9 mouse cellular contexts compared by ENCODE assay signal in the genomic region with DNA sequence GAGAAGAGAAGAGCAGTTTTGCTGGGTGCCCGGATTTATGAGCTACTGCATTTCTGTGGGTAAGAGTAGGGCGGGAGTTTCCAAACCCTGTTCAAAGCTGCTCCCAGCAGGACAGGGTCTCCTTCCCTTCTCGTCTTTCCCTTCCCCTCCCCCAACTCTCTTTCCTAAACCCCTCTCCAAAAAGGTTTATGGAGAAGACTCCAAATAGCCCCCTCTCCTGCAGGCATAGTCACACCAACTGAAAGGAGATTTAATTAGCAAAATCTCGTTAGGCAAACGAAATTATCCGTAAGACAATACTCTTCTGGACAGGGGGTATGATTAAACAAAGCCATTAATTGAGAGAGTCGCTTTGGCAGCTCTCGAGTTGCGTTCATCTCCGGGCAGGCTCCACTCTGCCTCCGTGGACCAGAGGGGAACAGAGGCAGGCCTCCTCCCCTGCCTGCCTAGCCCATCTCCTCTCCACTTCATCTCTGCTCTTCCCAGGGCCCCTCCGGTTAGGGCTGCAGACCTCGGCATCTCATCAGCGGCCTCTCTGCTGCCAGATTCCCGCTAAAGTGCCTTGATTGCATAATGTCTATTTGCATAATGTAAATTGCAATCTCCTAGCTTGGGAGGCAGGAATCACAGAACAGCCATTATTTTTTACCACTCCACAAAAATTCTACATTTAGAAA.
DNase-seq lines count a peak whose midpoint lies in the region; ATAC-seq and TF ChIP-seq lines count a peak whose summit lies in the region.
"Had no signal": no experiment of that assay in that cellular context is flagged by ENCODE, and none has a peak within 500 bp of the region (broad histone marks: within the 10 kb centered on the region; RNA-seq: fewer than 3 reads in every experiment).

No protein-coding gene starts in this region.

- H3K4me1 ChIP-seq in heart, embryonic 11.5 days (ENCODE audit: control insufficient read depth, insufficient read depth, low read length): 0 out of 2 replicates have a peak, but pooled peaks cover 2% of the 10 kb centered on the region
- H3K4me1 ChIP-seq in heart, embryonic 12.5 days (replicated peaks): peaks cover 11% of the 10 kb centered on the region; the same call in 1 of the 2 replicates
- H3K4me1 ChIP-seq in cortical plate, adult 2 months (ENCODE audit: control insufficient read depth, insufficient read depth, low read length): peaks cover 13% of the 10 kb centered on the region
- H3K4me1 ChIP-seq in hindbrain, embryonic 11.5 days (replicated peaks; ENCODE audit: control insufficient read depth, insufficient read depth, low read length): peaks cover 7% of the 10 kb centered on the region
- peaks cover 20% of the 10 kb centered on the region for H3K4me1 ChIP-seq in midbrain, embryonic 14.5 days (ENCODE audit: control insufficient read depth, insufficient read depth, low read length)
- no peaks in the 10 kb centered on the region for H3K4me1 ChIP-seq in liver, embryonic 12.5 days

- ATAC-seq in heart, embryonic 11.5 days (replicated peaks; ENCODE audit: insufficient number of reproducible peaks, low FRiP score, low TSS enrichment): no peak
- no peak for ATAC-seq in heart, embryonic 12.5 days (ENCODE audit: insufficient number of reproducible peaks, low FRiP score)
- ATAC-seq in hindbrain, embryonic 11.5 days (ENCODE audit: low FRiP score): peak; percentile 83
- ATAC-seq in midbrain, embryonic 14.5 days (ENCODE audit: low FRiP score, low TSS enrichment): peak; percentile 75; the same call in 1 of the 2 replicates
- no peak for ATAC-seq in liver, embryonic 12.5 days

- H3K9ac ChIP-seq in heart, embryonic 11.5 days (ENCODE audit: low read depth, low read length): no peak overlapping the region
- no peak overlapping the region for H3K9ac ChIP-seq in heart, embryonic 12.5 days
- H3K9ac ChIP-seq in hindbrain, embryonic 11.5 days (ENCODE audit: low read depth, low read length): peak overlapping the region; percentile 20; the same call in 1 of the 2 replicates
- peak overlapping the region; percentile 3; the same call in 1 of the 2 replicates for H3K9ac ChIP-seq in midbrain, embryonic 14.5 days (replicated peaks; ENCODE audit: low read length)
- no peak overlapping the region for H3K9ac ChIP-seq in liver, embryonic 12.5 days

- WGBS in heart, embryonic 11.5 days (ENCODE audit: insufficient replicate concordance): 15% methylated on average over 15 of the region's 15 CpGs
- 23% methylated on average over 15 of the region's 15 CpGs for WGBS in heart, embryonic 12.5 days
- WGBS in hindbrain, embryonic 11.5 days: 6% methylated on average over 15 of the region's 15 CpGs
- WGBS in midbrain, embryonic 14.5 days: 5% methylated on average over 15 of the region's 15 CpGs
- WGBS in liver, embryonic 12.5 days (ENCODE audit: insufficient replicate concordance): 17% methylated on average over 15 of the region's 15 CpGs

- no peak for TF ChIP-seq POLR2A in cortical plate, adult 2 months (IDR thresholded peaks at IDR 0.05; ENCODE audit: extremely low read depth, insufficient read depth, low read length)

- DNase-seq in hindbrain, embryonic 11.5 days (ENCODE audit: low spot score): peak; percentile 39
- DNase-seq in midbrain, embryonic 14.5 days: peak; percentile 63
- no peak for DNase-seq in cerebellum, adult 9-11 months
- no peak for DNase-seq in ovary, postnatal 36 days (ENCODE audit: low spot score)
- DNase-seq: heart, postnatal 10 days had no signal

- peak overlapping the region; percentile 29; the same call in 1 of the 2 replicates for H3K4me2 ChIP-seq in heart, embryonic 11.5 days
- no peak overlapping the region for H3K4me2 ChIP-seq in heart, embryonic 12.5 days
- 0 out of 2 replicates have a peak overlapping the region, but pooled peaks have one; percentile 11 for H3K4me2 ChIP-seq in hindbrain, embryonic 11.5 days (replicated peaks; ENCODE audit: low read depth, low read length)
- H3K4me2 ChIP-seq in midbrain, embryonic 14.5 days (ENCODE audit: low read length): peak overlapping the region; percentile 34
- H3K4me2 ChIP-seq in liver, embryonic 12.5 days: no peak overlapping the region

- no peak for TF ChIP-seq CTCF in cortical plate, adult 2 months (IDR thresholded peaks at IDR 0.05; ENCODE audit: extremely low read depth, insufficient read depth, low read length)

- no peak overlapping the region for H3K27ac ChIP-seq in heart, embryonic 11.5 days (ENCODE audit: low read depth, low read length)
- H3K27ac ChIP-seq in heart, embryonic 12.5 days (ENCODE audit: poor library complexity, severe bottlenecking): no peak overlapping the region
- peak overlapping the region; percentile 86 for H3K27ac ChIP-seq in cortical plate, adult 2 months (ENCODE audit: insufficient read depth, low read length)
- peak overlapping the region; percentile 45; the same call in 1 of the 2 replicates for H3K27ac ChIP-seq in hindbrain, embryonic 11.5 days (ENCODE audit: low read depth, low read length)
- peak overlapping the region; percentile 80 for H3K27ac ChIP-seq in midbrain, embryonic 14.5 days (replicated peaks; ENCODE audit: low read depth, low read length)
- no peak overlapping the region for H3K27ac ChIP-seq in liver, embryonic 12.5 days

- H3K4me3 ChIP-seq in heart, embryonic 11.5 days (ENCODE audit: low read depth, low read length): no peak overlapping the region
- no peak overlapping the region for H3K4me3 ChIP-seq in heart, embryonic 12.5 days
- no peak overlapping the region for H3K4me3 ChIP-seq in cortical plate, adult 2 months (ENCODE audit: insufficient read depth, low read length)
- no peak overlapping the region for H3K4me3 ChIP-seq in hindbrain, embryonic 11.5 days (ENCODE audit: low read depth, low read length)
- no peak overlapping the region for H3K4me3 ChIP-seq in midbrain, embryonic 14.5 days (replicated peaks; ENCODE audit: low read depth, low read length)
- H3K4me3 ChIP-seq in liver, embryonic 12.5 days: no peak overlapping the region

- no peaks in the 10 kb centered on the region for H3K36me3 ChIP-seq in heart, embryonic 11.5 days (ENCODE audit: control insufficient read depth, insufficient read depth, low read length)
- no peaks in the 10 kb centered on the region for H3K36me3 ChIP-seq in heart, embryonic 12.5 days
- no peaks in the 10 kb centered on the region for H3K36me3 ChIP-seq in hindbrain, embryonic 11.5 days (ENCODE audit: control insufficient read depth, insufficient read depth, low read length)
- no peaks in the 10 kb centered on the region for H3K36me3 ChIP-seq in midbrain, embryonic 14.5 days (ENCODE audit: control insufficient read depth, insufficient read depth, low read length)
- H3K36me3 ChIP-seq in liver, embryonic 12.5 days: no peaks in the 10 kb centered on the region

- H3K9me3 ChIP-seq in heart, embryonic 11.5 days (replicated peaks; ENCODE audit: control insufficient read depth, low read length): no peaks in the 10 kb centered on the region
- no peaks in the 10 kb centered on the region for H3K9me3 ChIP-seq in heart, embryonic 12.5 days (replicated peaks)
- no peaks in the 10 kb centered on the region for H3K9me3 ChIP-seq in hindbrain, embryonic 11.5 days (ENCODE audit: control insufficient read depth, low read length)
- no peaks in the 10 kb centered on the region for H3K9me3 ChIP-seq in midbrain, embryonic 14.5 days (ENCODE audit: control insufficient read depth, low read length)
- H3K9me3 ChIP-seq in liver, embryonic 12.5 days (replicated peaks): no peaks in the 10 kb centered on the region

- no peaks in the 10 kb centered on the region for H3K27me3 ChIP-seq in heart, embryonic 11.5 days (ENCODE audit: control insufficient read depth, insufficient read depth, low read length)
- H3K27me3 ChIP-seq in heart, embryonic 12.5 days (replicated peaks): no peaks in the 10 kb centered on the region
- no peaks in the 10 kb centered on the region for H3K27me3 ChIP-seq in hindbrain, embryonic 11.5 days (ENCODE audit: control insufficient read depth, insufficient read depth, low read length)
- no peaks in the 10 kb centered on the region for H3K27me3 ChIP-seq in midbrain, embryonic 14.5 days (ENCODE audit: control insufficient read depth, insufficient read depth, low read length)
- H3K27me3 ChIP-seq in liver, embryonic 12.5 days (replicated peaks): peaks cover 8% of the 10 kb centered on the region

Comparison
In these comparisons a context has a peak if more than half of its experiments do, and no peak if none do; other contexts are left out.
1. H3K4me2 ChIP-seq: peak in heart, embryonic 11.5 days (single experiment), hindbrain, embryonic 11.5 days (single experiment) and midbrain, embryonic 14.5 days (single experiment); none in heart, embryonic 12.5 days (single experiment) and liver, embryonic 12.5 days (single experiment).
2. ATAC-seq: peak in hindbrain, embryonic 11.5 days (single experiment) and midbrain, embryonic 14.5 days (single experiment); none in heart, embryonic 11.5 days (single experiment), heart, embryonic 12.5 days (single experiment) and liver, embryonic 12.5 days (single experiment).
3. H3K27ac ChIP-seq: peak in cortical plate, adult 2 months (single experiment), hindbrain, embryonic 11.5 days (single experiment) and midbrain, embryonic 14.5 days (single experiment); none in heart, embryonic 11.5 days (single experiment), heart, embryonic 12.5 days (single experiment) and liver, embryonic 12.5 days (single experiment).
4. H3K9ac ChIP-seq: peak in hindbrain, embryonic 11.5 days (single experiment) and midbrain, embryonic 14.5 days (single experiment); none in heart, embryonic 11.5 days (single experiment), heart, embryonic 12.5 days (single experiment) and liver, embryonic 12.5 days (single experiment).
5. DNase-seq: peak in hindbrain, embryonic 11.5 days (single experiment) and midbrain, embryonic 14.5 days (single experiment); none in cerebellum, adult 9-11 months (single experiment) and ovary, postnatal 36 days (single experiment).